Mouse (Mus musculus) lung, adult 18-20 months (tissue): ENCODE measurements around the gene Nudt4.
A peak's percentile ranks its signal among the peaks of the same experiment; 100 is the strongest.

Experiments
- DNase-seq, 2 experiments: peaks; one replicate each; pipeline ENCODE4 v3.0.0; 2022; ENCODE audit warnings: mixed read lengths in 2 of 2

Gene Nudt4

GRCm38 (mm10) chr10:95535399-95536221 lies 28.3 kb downstream of the Nudt4 start:
- DNase-seq: no peak

GRCm38 (mm10) chr10:95533382-95533781 lies 30.6 kb downstream of the Nudt4 start:
- no peak for DNase-seq

- peak in 1 of 2 experiments; percentile 18 for DNase-seq
Measured at GRCm38 (mm10) chr10:95532916-95533315, 31.0 kb downstream of the Nudt4 start.

GRCm38 (mm10) chr10:95530551-95531121 lies 33.3 kb downstream of the Nudt4 start:
- no peak for DNase-seq

- peak in 1 of 2 experiments; percentile 40 for DNase-seq
Measured at GRCm38 (mm10) chr10:95526495-95527122, 37.3 kb downstream of the Nudt4 start.

- no peak for DNase-seq
Measured at GRCm38 (mm10) chr10:95525871-95526270, 38.1 kb downstream of the Nudt4 start.

GRCm38 (mm10) chr10:95525037-95525675 lies 38.8 kb downstream of the Nudt4 start:
- DNase-seq: no peak

- no peak for DNase-seq
Measured at GRCm38 (mm10) chr10:95517656-95518055, 46.3 kb downstream of the Nudt4 start.

GRCm38 (mm10) chr10:95515293-95515931 lies 48.5 kb downstream of the Nudt4 start:
- peak; percentile 46 to 55 for DNase-seq

GRCm38 (mm10) chr10:95514656-95515292 lies 49.2 kb downstream of the Nudt4 start, which contains the start of gene Ube2n:
Gene Ube2n, plus strand, starts transcription at chr10:95515145.
- DNase-seq: peak; percentile 98

- no peak for DNase-seq
Measured at GRCm38 (mm10) chr10:95513768-95514556, 50.0 kb downstream of the Nudt4 start.

- no peak for DNase-seq
Measured at GRCm38 (mm10) chr10:95512635-95513034, 51.3 kb downstream of the Nudt4 start.

- DNase-seq: no peak
Measured at GRCm38 (mm10) chr10:95509263-95509662, 54.7 kb downstream of the Nudt4 start.

GRCm38 (mm10) chr10:95508793-95509192 lies 55.2 kb downstream of the Nudt4 start:
- no peak for DNase-seq

- DNase-seq: no peak
Measured at GRCm38 (mm10) chr10:95508126-95508525, 55.8 kb downstream of the Nudt4 start.

- DNase-seq: no peak
Measured at GRCm38 (mm10) chr10:95504341-95504740, 59.6 kb downstream of the Nudt4 start.

- DNase-seq: no peak
Measured at GRCm38 (mm10) chr10:95503443-95504235, 60.3 kb downstream of the Nudt4 start.

GRCm38 (mm10) chr10:95501463-95502081 lies 62.4 kb downstream of the Nudt4 start, which contains the start of gene Mrpl42:
Gene Mrpl42, minus strand, starts transcription at chr10:95501940.
- DNase-seq: peak; percentile 86 to 91

GRCm38 (mm10) chr10:95501033-95501432 lies 62.9 kb downstream of the Nudt4 start:
- DNase-seq: no peak
